Mouse (Mus musculus): Measurements from ENCODE around the gene Rnf227.
A peak's percentile ranks its signal among the peaks of the same experiment; 100 is the strongest.

DNA sequence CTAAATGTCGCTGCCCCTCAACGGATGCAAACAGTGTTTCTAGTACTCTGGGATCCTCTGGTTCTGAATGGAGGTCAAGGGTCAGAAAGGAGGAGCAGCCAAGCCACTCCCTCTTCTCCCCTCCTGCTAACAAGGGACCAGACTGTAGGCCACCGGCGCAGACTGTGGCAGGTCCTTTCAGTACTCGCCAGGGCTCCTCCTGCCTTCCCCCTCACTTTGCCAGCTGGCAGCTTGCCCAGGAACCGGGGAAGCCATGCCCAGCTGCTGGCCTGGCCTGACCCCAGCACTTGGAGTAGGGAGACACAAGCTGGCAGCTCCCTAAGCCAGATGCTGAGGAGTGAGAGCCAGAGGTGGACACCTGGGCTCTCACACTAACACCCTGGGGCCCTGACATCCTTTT, 24.6 kb downstream of the Rnf227 start:
- TF ChIP-seq POLR2A (IDR thresholded peaks at IDR 0.05; ENCODE audit: low read depth, low read length) (no peak), CTCF (conservative IDR thresholded peaks at IDR 0.05; ENCODE audit: insufficient read depth, insufficient read length, low read depth, low read length) (0 out of 2 replicates have a peak, but pooled peaks have one; percentile 0)
